Mouse (Mus musculus): ENCODE measurements around the gene Adamts9. TPM values are rescaled to one million over a fixed set of nuclear protein-coding genes. Genes with fewer than 3 reads are reported as not detected.

Adamts9 gene
- polyA plus RNA-seq, 1 experiment from 2014 or later, result 2.1 TPM

DNA sequence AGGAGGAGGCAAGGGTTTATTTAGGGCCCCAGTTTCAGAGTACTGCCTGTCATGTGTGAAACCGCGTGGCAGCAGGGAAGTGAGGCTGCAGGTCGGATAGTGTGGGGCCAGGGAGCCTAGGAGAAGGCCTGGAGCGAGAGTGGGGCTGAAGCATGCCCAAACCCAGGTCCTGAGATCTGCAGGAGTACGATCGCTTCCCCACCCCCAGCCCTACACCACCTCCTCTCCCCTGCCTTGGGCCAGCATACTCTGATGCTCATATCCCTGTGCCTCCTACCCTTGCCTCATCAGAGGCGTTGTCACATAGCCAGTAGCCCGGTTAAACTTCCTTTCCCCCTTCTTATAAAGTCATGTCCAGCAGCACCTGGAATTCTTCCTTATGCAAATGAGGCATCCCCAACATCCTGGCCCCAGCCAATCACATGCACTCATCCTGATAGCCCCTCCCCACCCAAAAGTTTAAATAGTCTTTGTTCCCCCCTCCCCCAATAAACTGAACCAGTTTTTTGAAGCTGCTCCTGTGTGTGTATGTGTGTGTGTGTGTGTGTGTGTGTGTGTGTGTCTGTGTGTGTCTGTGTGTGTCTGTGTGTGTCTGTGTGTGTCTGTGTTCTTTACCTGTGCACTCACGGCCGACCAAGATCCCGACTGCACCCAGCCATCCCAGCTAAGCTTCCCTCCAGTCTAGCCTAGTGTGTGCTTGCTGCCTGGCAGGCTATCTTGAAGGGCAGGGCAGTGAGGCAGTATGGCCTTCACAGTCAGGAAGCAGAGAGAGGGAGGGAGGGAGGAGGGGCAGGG, 164.0 kb downstream of the Adamts9 start:
- WGBS, result 76% methylated on average over 11 of the region's 11 CpGs
- no peak overlapping the region for H3K4me3 ChIP-seq
- H3K27ac ChIP-seq, result no peak overlapping the region
- H3K4me1 ChIP-seq (replicated peaks), result peaks cover 8% of the 10 kb centered on the region
- peaks cover 2% of the 10 kb centered on the region; the same call in 1 of the 2 replicates for H3K27me3 ChIP-seq (ENCODE audit: insufficient read depth, poor library complexity, severe bottlenecking)
- H3K36me3 ChIP-seq, result no peaks in the 10 kb centered on the region
- H3K9me3 ChIP-seq, result no peaks in the 10 kb centered on the region
- no peak for DNase-seq (ENCODE audit: low spot score)

DNA sequence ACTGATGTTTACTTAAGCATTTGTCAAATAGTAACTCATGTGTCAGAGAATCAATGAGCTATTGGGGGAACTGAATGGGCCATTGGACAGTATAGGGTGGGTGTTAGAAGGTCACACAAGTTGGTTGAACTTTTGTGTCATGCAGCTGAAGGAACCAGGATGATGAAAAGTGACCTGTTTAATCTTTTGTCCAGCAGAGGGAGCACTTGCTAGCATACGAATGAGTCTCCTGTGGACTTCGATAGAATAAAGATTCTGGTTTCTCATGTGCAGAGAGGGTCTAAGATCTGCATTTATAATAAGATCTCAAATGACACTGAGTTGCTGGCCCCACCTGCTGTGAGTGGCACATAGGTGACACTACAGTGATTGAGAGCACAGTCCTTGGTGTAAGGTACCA, 166.9 kb downstream of the Adamts9 start:
- Histone ChIP-seq H3K9me3 (no peaks in the 10 kb centered on the region), H3K4me1 (replicated peaks) (peaks cover 8% of the 10 kb centered on the region), H3K36me3 (no peaks in the 10 kb centered on the region), H3K27ac (no peak overlapping the region), H3K27me3 (ENCODE audit: insufficient read depth, poor library complexity, severe bottlenecking) (no peaks in the 10 kb centered on the region), H3K4me3 (no peak overlapping the region)
- WGBS, result 33% methylated on average over 2 of the region's 2 CpGs
- peak; percentile 23 for DNase-seq (ENCODE audit: low spot score)

DNA sequence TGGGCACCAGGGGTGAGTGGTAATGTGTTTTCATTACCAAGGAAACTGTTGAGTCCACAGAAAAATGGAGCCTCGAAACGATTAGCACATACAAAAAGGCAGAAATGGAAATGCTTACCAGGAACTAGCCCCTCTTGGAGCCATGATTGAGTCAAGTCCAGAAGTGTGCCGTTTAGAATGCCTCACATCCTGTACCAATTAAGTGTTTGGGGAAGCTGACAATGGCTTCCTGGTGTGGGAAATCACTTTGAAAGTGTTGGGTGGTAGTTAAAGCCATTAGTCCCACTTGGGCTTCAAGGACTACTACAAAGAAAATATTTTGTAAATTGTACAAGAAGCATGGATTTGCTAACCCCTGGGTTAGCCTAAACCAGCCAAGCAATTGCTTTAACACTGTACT, 180.9 kb downstream of the Adamts9 start:
- no peak for DNase-seq (ENCODE audit: low spot score)
- H3K4me1 ChIP-seq (replicated peaks), result peaks cover 14% of the 10 kb centered on the region
- WGBS, result 61% methylated on average over 3 of the region's 3 CpGs
- H3K9me3 ChIP-seq, result no peaks in the 10 kb centered on the region; the same call in 1 of the 2 replicates
- H3K27ac ChIP-seq, result no peak overlapping the region
- H3K36me3 ChIP-seq, result no peaks in the 10 kb centered on the region
- H3K27me3 ChIP-seq (ENCODE audit: insufficient read depth, poor library complexity, severe bottlenecking), result peaks cover 3% of the 10 kb centered on the region
- H3K4me3 ChIP-seq, result no peak overlapping the region

DNA sequence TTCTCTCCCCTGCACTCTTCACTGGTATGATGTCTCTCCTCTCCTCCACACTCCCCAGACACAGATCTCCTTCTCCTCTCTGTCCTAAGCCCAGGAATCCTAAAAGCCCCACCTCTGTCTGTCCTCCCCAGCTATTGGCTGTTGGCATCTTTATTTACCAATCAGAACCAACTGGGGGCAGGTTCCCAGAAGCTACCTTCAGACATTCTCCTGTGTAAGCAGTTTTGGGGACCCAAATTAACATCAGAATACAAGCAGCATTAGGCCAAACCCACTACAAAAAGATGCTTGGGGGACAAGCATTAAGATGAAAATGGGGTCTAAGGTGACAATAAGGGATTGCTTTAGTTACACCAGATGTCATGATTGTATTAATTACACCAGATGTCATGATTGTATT, 183.7 kb downstream of the Adamts9 start:
- H3K36me3 ChIP-seq, result no peaks in the 10 kb centered on the region
- DNase-seq (ENCODE audit: low spot score), result no peak
- H3K27me3 ChIP-seq (ENCODE audit: insufficient read depth, poor library complexity, severe bottlenecking), result peaks cover 3% of the 10 kb centered on the region
- H3K4me3 ChIP-seq, result no peak overlapping the region
- peaks cover 6% of the 10 kb centered on the region for H3K4me1 ChIP-seq (replicated peaks)
- no peaks in the 10 kb centered on the region for H3K9me3 ChIP-seq
- no peak overlapping the region for H3K27ac ChIP-seq

DNA sequence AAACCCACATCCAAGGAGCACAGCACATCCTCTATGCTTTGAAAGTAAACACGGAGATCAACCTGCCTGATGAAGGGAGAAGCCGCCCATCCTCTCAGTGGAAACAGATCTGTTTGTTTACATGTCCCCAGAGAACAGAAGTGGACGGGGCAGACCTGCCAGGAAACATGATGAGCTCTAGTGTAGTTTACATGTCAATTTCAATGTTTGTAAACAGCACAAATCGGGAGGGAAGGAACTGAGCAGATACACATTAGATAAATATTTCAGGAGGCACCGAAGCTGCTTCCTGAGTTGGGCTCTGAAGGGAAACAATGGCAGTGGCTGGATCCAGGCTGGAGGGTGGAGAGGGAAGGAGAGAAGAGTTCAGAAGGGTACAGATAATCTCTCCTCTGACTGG, 187.5 kb downstream of the Adamts9 start:
- Histone ChIP-seq H3K36me3 (no peaks in the 10 kb centered on the region), H3K27ac (no peak overlapping the region), H3K9me3 (no peaks in the 10 kb centered on the region), H3K4me3 (no peak overlapping the region), H3K4me1 (replicated peaks) (0 out of 2 replicates have a peak, but pooled peaks cover 4% of the 10 kb centered on the region), H3K27me3 (ENCODE audit: insufficient read depth, poor library complexity, severe bottlenecking) (no peaks in the 10 kb centered on the region)
- DNase-seq (ENCODE audit: low spot score), result no peak
- WGBS, result 43% methylated on average over 5 of the region's 5 CpGs

DNA sequence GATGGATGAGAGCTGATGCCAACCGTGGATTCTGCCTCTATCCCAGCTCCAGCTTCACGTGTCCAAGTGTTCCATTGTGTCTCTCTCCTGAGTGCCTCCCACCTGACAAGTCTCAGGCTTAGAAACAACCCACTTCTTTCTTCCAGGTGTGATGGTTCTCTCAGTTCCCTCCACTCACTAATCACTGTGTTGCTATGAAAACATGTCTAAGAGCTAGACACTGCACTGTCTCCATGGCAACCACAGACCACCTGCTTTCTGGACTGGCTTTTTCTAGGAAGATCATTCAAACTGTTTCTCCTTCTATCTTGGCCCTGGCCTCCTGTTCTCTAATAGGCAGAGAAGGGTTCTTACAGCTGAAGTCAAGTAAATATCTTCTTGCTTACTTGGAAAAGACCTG, 190.6 kb downstream of the Adamts9 start:
- Histone ChIP-seq H3K36me3 (no peaks in the 10 kb centered on the region), H3K9me3 (no peaks in the 10 kb centered on the region), H3K4me1 (replicated peaks) (0 out of 2 replicates have a peak, but pooled peaks cover 4% of the 10 kb centered on the region), H3K4me3 (no peak overlapping the region), H3K27me3 (ENCODE audit: insufficient read depth, poor library complexity, severe bottlenecking) (no peaks in the 10 kb centered on the region), H3K27ac (no peak overlapping the region)
- 73% methylated on average over 2 of the region's 2 CpGs for WGBS
- DNase-seq (ENCODE audit: low spot score), result no peak

DNA sequence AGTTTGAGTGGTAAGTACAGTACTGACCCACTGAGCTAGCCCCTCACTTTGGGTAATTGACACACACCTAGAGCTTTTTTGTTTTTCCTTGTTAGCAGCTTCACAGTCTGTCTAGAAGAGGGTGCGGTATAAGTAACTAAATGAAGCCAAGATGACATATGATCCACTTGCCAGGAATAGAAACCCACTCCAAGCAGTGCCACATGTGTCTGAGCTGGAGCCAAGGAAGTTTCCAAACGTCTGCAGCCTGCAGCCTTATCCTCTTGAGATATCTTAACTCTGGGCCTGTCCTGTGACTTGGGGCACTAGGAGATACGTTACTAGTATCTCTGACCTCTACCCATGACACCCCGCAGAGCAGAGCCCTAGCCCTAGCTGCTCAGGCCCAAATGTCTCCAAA, 193.9 kb downstream of the Adamts9 start:
- Histone ChIP-seq H3K27me3 (ENCODE audit: insufficient read depth, poor library complexity, severe bottlenecking) (no peaks in the 10 kb centered on the region), H3K4me3 (no peak overlapping the region), H3K36me3 (no peaks in the 10 kb centered on the region), H3K4me1 (replicated peaks) (0 out of 2 replicates have a peak, but pooled peaks cover 4% of the 10 kb centered on the region), H3K27ac (no peak overlapping the region), H3K9me3 (no peaks in the 10 kb centered on the region)
- no peak for DNase-seq (ENCODE audit: low spot score)
- 66% methylated on average over 4 of the region's 4 CpGs for WGBS

DNA sequence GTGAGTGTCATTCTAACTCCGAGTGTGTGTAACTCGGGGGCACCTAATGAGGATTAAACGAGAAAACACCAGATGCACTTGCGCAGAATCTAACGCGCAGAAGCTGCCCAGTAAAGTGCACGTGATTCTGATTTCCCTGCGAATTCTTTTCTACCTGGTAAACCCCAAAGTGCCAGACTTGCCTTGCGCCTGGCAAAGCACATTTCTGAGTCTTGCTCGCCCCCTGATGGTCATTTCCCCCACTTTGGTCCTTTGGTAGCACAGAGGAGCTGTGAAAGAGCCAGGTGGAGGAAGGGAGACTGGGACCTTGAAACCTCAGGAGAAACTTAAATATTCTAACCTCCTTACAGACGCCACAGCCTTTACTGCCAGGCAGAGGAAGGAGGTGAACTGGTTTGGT, 199.7 kb downstream of the Adamts9 start:
- DNase-seq (ENCODE audit: low spot score), result peak; percentile 68
- no peaks in the 10 kb centered on the region for H3K36me3 ChIP-seq
- H3K27me3 ChIP-seq (ENCODE audit: insufficient read depth, poor library complexity, severe bottlenecking), result no peaks in the 10 kb centered on the region; the same call in 1 of the 2 replicates
- no peaks in the 10 kb centered on the region for H3K9me3 ChIP-seq
- no peak overlapping the region for H3K27ac ChIP-seq
- WGBS, result 16% methylated on average over 11 of the region's 11 CpGs
- no peak overlapping the region for H3K4me3 ChIP-seq
- peaks cover 5% of the 10 kb centered on the region; the same call in 1 of the 2 replicates for H3K4me1 ChIP-seq (replicated peaks)

DNA sequence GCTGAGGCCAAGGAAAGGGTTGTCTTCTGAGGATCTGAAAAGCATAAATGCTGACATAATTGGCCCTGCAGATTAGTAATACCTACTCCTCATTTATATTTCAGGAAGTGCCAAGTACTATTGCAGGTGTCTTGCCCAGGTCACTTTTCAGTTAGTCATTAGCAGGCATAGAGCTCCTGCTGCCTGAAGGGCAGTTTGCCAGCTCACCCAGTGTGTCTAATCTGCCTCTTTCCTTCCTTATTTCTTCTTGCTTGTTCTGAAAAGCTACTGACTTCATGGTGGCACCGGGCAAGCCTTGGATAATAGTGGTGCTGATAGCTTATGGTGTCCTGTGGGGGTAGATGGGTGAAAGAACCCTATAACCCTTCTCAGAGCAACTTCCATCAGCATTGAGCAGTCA, 206.2 kb downstream of the Adamts9 start:
- H3K9me3 ChIP-seq, result peaks cover 8% of the 10 kb centered on the region
- WGBS, result 85% methylated on average over 1 of the region's 1 CpGs
- H3K27me3 ChIP-seq (ENCODE audit: insufficient read depth, poor library complexity, severe bottlenecking), result no peaks in the 10 kb centered on the region
- no peak overlapping the region for H3K27ac ChIP-seq
- peaks cover 4% of the 10 kb centered on the region; the same call in 1 of the 2 replicates for H3K4me1 ChIP-seq (replicated peaks)
- H3K36me3 ChIP-seq, result no peaks in the 10 kb centered on the region
- H3K4me3 ChIP-seq, result no peak overlapping the region
- DNase-seq (ENCODE audit: low spot score), result no peak

DNA sequence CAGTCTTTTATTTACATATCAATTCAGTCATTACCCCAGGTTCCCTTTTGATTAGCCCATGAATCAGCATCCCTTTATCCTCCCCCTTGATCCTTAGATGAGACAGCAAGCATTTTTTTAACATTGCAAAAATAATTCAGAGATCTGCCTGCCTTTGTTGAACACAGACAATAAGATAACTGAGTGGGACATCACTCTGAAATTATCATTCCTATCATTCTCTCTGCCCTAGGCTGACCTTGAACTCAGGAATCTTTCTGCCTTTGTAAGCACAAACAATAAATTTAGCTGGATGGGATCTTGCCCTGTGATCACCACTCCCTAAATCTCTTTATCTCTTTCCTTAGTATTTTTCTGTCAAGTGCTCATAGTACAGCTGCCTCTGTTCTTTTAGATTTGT, 209.6 kb downstream of the Adamts9 start:
- Histone ChIP-seq H3K36me3 (no peaks in the 10 kb centered on the region), H3K27me3 (ENCODE audit: insufficient read depth, poor library complexity, severe bottlenecking) (no peaks in the 10 kb centered on the region), H3K27ac (no peak overlapping the region), H3K4me1 (replicated peaks) (peaks cover 4% of the 10 kb centered on the region), H3K9me3 (peaks cover 8% of the 10 kb centered on the region), H3K4me3 (no peak overlapping the region)
- DNase-seq (ENCODE audit: low spot score), result no peak

DNA sequence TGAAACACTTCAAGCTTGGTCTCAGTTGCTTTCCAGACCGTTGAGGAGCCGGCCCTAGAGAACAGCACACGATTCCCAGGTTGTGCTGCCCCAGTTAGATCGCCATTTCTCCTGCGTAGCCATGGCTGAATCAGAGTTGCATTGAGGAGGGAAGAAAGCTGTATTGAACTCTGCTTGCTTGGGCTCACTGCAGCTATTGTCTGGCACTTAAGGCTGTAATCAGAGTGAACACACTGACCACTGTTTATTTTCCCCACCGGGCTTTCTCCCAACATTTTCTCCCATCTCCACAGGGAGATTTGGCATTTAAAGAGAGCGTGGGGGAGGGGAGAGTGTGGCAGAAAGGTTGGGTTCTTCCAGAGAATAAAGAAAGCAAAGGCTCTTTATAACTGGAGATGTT, 214.8 kb downstream of the Adamts9 start:
- Histone ChIP-seq H3K9me3 (no peaks in the 10 kb centered on the region; the same call in 1 of the 2 replicates), H3K4me3 (no peak overlapping the region), H3K27ac (peak overlapping the region; percentile 79), H3K27me3 (ENCODE audit: insufficient read depth, poor library complexity, severe bottlenecking) (no peaks in the 10 kb centered on the region), H3K36me3 (no peaks in the 10 kb centered on the region), H3K4me1 (replicated peaks) (peaks cover 32% of the 10 kb centered on the region)
- DNase-seq (ENCODE audit: low spot score), result no peak
- WGBS, result 47% methylated on average over 7 of the region's 7 CpGs

DNA sequence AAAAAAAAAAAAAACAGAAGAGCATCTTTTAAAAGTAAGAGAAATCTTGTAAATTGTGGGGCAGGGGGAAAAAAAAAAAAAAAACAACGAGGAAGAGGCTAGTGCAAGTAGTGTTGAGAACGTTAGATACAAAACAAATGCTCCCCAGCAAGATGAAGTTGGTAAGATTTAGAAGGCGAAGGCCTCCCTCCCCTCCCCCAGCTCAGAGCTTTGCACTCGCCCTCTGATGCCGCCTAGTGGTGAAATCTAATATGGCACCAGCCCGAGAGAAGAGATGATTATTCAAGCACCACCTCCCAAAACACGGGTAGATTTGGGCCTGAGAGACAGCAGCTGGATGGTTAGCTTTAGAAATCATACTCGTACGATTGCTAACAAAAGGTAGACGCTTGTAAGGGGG, 215.2 kb downstream of the Adamts9 start:
- Histone ChIP-seq H3K4me1 (replicated peaks) (peaks cover 32% of the 10 kb centered on the region), H3K9me3 (no peaks in the 10 kb centered on the region), H3K4me3 (no peak overlapping the region), H3K36me3 (no peaks in the 10 kb centered on the region), H3K27ac (peak overlapping the region; percentile 79), H3K27me3 (ENCODE audit: insufficient read depth, poor library complexity, severe bottlenecking) (no peaks in the 10 kb centered on the region)
- peak; percentile 88 for DNase-seq (ENCODE audit: low spot score)
- WGBS, result 3% methylated on average over 10 of the region's 10 CpGs

DNA sequence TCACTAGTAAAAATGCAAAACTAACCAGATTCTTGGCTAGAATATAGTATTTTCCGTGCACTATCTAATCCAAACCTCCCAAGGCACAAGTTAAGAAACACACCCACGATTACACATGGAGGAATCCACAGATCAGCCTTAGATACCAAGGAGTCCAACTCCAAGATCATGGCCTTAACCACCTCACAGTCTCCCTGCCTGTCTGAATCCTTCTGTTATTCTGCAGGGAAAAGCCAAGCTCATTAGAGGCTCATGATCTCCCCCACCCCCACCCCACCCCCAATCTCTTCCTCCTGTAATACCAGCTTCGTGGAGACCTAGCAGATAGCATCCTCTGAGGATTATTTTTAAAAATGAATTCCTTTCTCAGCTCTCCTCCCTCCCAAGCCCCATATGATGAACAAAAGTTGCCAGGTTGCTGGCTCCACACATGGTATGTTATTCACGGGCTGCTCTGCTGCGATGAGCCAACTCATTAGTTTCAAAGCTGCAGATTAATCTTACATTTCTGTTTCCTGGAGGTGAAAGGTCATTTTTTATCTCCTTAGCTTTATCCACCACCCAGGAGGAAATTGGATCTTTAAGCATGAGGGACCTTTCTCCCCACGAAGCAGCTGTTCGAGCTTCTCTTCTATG, 215.8 kb downstream of the Adamts9 start:
- Histone ChIP-seq H3K36me3 (no peaks in the 10 kb centered on the region), H3K27me3 (ENCODE audit: insufficient read depth, poor library complexity, severe bottlenecking) (no peaks in the 10 kb centered on the region), H3K9me3 (no peaks in the 10 kb centered on the region), H3K4me1 (replicated peaks) (peaks cover 32% of the 10 kb centered on the region), H3K27ac (peak overlapping the region; percentile 9; the same call in 1 of the 2 replicates), H3K4me3 (no peak overlapping the region)
- 22% methylated on average over 7 of the region's 7 CpGs for WGBS
- DNase-seq (ENCODE audit: low spot score), result no peak
